Mouse (Mus musculus) CH12F3 (cell line): ENCODE results near the gene Gm8890.
"Not testable (repeated sequence)": the region's sequence is repeated elsewhere in the genome, so short reads cannot be mapped to it uniquely, and the experiment has no call there.

Experiments
- in situ Hi-C: fragments of 300-500 bp; cut with MboI; formaldehyde crosslinking; loops from 2 replicates; pipeline ENCODE4 v1.14.3; 2020; ENCODE audit warnings: low sequenced_read_pairs

The Gm8890 gene

DNA sequence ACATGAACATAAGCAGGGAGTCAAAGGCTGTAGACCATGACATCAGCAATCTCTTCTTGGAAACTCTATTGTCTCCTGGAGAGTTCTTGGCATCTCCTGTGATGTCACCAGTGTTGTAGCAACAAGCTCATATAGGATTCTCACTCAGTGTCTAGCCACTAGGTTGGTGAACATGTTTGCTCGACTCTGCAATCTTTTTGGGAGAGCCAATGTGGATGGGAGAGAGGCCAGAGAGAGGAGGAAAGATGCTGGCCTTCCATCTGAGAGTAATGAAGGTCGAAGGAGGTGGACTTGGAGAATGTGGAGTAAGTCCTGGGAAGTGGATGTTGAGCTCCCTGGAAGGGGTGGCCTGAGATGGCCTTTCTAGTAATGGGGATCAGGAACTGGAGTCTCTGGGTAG, at the start of gene Gm8890:
Gene Gm8890 (plus strand): TSS at position 301 of the 400 bp plus-strand sequence.
- in situ Hi-C loops, result not testable (repeated sequence)

DNA sequence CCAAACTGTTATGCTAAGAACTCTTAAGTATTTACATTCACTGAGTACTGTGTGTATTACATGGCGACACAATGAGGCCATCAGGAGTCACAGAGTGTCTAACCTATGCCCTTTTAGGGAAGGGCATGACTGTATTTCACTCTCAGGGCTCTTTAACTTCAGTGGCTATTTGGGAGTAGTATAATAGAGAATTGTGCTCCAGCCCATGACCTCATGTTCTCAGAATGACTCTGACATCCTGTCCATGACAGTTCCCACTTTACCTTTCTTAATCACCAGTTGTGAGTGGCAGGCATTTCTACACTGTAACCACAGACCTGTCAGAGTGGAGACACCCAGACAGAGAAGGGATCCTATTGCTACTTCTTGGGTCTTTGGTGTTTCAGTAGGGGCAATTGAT, 388 bp downstream of the Gm8890 start:
- in situ Hi-C loops, result not testable (repeated sequence)
